Mouse (Mus musculus): ENCODE measurements around the gene Jazf1. TPM values are rescaled to one million over a fixed set of nuclear protein-coding genes. Genes with fewer than 3 reads are reported as not detected.

The Jazf1 gene
- polyA plus RNA-seq, 1 experiment from 2014 or later, result 3.0 TPM

DNA sequence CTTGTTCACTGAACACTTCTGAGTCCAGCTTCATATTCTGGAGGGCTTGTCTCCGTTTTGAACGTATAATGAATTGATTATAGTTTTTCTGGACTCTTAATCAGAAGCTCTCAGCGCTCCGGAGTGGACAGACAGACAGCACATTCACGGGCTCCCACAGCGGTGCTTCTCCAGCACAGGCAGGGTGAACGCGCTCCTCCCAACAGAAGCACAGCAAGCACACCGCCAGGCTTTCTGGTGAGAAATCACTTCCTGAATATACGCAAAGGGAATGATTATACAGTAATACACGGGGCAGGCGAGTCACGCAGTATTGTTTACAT lies 174.0 kb downstream of the Jazf1 start:
- no peaks in the 10 kb centered on the region; the same call in 1 of the 2 replicates for H3K4me1 ChIP-seq (ENCODE audit: control insufficient read depth, low read depth, low read length)
- H3K9me3 ChIP-seq (replicated peaks; ENCODE audit: control insufficient read depth, low read length), result no peaks in the 10 kb centered on the region
- no peak overlapping the region for H3K9ac ChIP-seq (ENCODE audit: low read depth, low read length)
- no peaks in the 10 kb centered on the region for H3K27me3 ChIP-seq (ENCODE audit: control insufficient read depth, insufficient read depth, low read depth, low read length)
- WGBS (ENCODE audit: insufficient replicate concordance), result 71% methylated on average over 13 of the region's 13 CpGs
- H3K36me3 ChIP-seq (ENCODE audit: control insufficient read depth, insufficient read depth), result no peaks in the 10 kb centered on the region
- H3K4me3 ChIP-seq (ENCODE audit: low read depth, low read length), result no peak overlapping the region
- no peak overlapping the region for H3K4me2 ChIP-seq (ENCODE audit: low read depth, low read length)
- H3K27ac ChIP-seq (ENCODE audit: low read length), result no peak overlapping the region
- ATAC-seq (ENCODE audit: low read depth), result no peak

DNA sequence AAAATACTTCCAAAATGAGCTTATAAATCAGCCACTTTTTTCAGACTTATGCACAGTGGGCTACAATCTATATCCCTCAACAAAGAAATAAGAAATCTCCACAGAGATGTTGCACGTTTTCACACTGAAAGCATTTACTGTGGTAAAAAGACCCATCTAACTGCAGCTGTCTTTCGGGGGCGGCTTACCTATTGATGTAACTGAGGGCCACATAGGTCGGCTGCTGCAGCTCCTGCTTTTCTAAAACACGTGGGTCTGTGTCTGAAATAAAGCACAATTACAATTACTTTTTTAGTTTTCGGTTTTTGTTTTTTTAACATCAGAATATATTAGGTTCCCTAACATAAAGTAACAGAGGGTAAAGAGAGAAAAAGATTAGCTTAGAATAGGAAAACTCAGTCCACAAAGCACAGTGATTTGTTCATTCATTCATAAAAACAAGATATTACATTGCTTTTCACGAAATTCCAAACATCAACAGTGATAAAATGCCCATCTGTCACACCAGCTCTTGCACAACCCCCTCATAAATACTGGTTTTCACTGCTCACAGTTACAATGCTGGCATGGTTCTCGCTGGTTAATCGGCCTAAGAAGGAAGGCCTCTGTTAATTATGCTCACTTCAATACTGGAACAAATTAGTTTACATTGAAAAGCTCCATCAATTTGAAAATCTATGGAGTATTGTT lies 174.5 kb downstream of the Jazf1 start:
- Histone ChIP-seq H3K36me3 (ENCODE audit: control insufficient read depth, insufficient read depth) (no peaks in the 10 kb centered on the region), H3K4me1 (ENCODE audit: control insufficient read depth, low read depth, low read length) (no peaks in the 10 kb centered on the region; the same call in 1 of the 2 replicates), H3K4me2 (ENCODE audit: low read depth, low read length) (no peak overlapping the region), H3K27me3 (ENCODE audit: control insufficient read depth, insufficient read depth, low read depth, low read length) (no peaks in the 10 kb centered on the region), H3K9ac (ENCODE audit: low read depth, low read length) (no peak overlapping the region), H3K27ac (ENCODE audit: low read length) (no peak overlapping the region), H3K4me3 (ENCODE audit: low read depth, low read length) (no peak overlapping the region), H3K9me3 (replicated peaks; ENCODE audit: control insufficient read depth, low read length) (no peaks in the 10 kb centered on the region)
- no peak for ATAC-seq (ENCODE audit: low read depth)
- 57% methylated on average over 9 of the region's 9 CpGs for WGBS (ENCODE audit: insufficient replicate concordance)

DNA sequence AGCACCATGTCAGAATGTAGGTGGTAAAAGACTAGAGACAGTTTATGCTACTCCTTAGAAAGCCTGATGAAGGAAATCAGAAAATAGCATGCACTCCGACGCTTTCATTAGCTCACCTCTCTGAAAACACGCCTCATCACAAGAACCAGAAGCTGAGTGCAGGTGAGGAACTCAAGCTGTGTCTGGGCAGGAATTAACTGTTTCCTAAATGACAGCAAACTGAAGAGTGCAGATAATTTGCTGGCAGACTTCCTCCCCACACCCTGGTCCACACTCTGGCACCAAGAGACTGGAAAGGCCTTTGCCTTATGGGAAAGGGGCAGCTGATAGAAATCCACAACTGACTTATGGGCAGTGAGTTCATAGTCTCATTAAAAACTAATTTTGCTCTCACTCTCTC lies 175.5 kb downstream of the Jazf1 start:
- Histone ChIP-seq H3K9me3 (replicated peaks; ENCODE audit: control insufficient read depth, low read length) (no peaks in the 10 kb centered on the region), H3K27ac (ENCODE audit: low read length) (no peak overlapping the region), H3K4me1 (ENCODE audit: control insufficient read depth, low read depth, low read length) (no peaks in the 10 kb centered on the region), H3K27me3 (ENCODE audit: control insufficient read depth, insufficient read depth, low read depth, low read length) (no peaks in the 10 kb centered on the region), H3K36me3 (ENCODE audit: control insufficient read depth, insufficient read depth) (no peaks in the 10 kb centered on the region), H3K4me2 (ENCODE audit: low read depth, low read length) (no peak overlapping the region), H3K9ac (ENCODE audit: low read depth, low read length) (no peak overlapping the region), H3K4me3 (ENCODE audit: low read depth, low read length) (no peak overlapping the region)
- ATAC-seq (ENCODE audit: low read depth), result no peak
- WGBS (ENCODE audit: insufficient replicate concordance), result 57% methylated on average over 3 of the region's 3 CpGs

DNA sequence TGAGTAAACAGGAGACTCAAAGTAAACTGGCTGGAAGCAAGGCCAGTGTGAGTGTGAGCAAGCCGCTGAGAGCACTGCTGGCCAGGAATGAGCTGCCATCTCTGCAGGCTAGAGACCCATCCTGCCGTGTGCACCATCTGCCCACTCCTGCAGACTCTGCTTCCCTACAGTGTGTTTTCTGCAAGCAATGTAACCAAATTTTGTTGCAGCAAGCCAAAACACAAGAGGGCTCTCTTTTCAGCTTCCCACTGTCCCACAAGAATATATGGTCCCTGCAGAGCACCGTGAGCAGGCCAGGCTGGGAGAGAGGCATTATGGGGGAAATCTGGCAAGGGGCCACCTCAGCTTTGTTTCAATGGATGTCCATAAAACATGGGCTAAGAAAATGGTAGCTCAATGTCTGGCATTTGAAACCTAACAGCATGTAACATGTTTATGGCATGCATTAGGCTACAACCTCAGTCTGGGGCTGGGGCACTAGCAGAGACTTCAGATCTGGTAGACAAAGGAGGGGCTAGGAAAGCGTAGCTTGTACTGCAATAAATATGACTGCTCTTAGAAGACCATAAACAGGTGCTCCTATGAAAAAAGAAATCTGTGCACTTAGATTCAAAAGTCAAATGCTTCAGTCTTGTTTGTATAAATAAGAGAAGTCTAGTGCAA lies 180.8 kb downstream of the Jazf1 start:
- 57% methylated on average over 4 of the region's 4 CpGs for WGBS (ENCODE audit: insufficient replicate concordance)
- Histone ChIP-seq H3K36me3 (ENCODE audit: control insufficient read depth, insufficient read depth) (no peaks in the 10 kb centered on the region), H3K4me1 (ENCODE audit: control insufficient read depth, low read depth, low read length) (no peaks in the 10 kb centered on the region), H3K27me3 (ENCODE audit: control insufficient read depth, insufficient read depth, low read depth, low read length) (no peaks in the 10 kb centered on the region), H3K4me2 (ENCODE audit: low read depth, low read length) (no peak overlapping the region), H3K4me3 (ENCODE audit: low read depth, low read length) (no peak overlapping the region), H3K27ac (ENCODE audit: low read length) (no peak overlapping the region), H3K9me3 (replicated peaks; ENCODE audit: control insufficient read depth, low read length) (no peaks in the 10 kb centered on the region), H3K9ac (ENCODE audit: low read depth, low read length) (no peak overlapping the region)
- no peak for ATAC-seq (ENCODE audit: low read depth)

DNA sequence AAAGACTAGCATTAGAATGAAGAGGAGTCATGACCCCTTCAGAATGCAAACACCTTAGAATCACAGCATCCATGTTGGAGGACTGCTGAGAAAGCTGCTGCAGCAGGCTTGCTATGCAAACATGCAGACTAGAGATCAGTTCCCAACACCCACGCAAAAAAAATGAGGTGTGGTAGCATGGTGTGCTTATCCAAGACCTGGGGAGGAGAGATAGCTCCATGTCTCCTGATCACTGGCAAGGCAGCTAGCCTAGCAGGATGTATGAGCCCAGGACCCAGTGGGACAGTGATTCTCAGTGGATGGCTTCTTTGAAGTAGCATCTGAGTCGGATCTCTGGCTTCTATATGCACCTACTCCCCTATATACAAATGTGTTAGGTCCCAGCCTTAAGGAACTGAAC lies 184.7 kb downstream of the Jazf1 start:
- Histone ChIP-seq H3K4me1 (ENCODE audit: control insufficient read depth, low read depth, low read length) (no peaks in the 10 kb centered on the region), H3K4me3 (ENCODE audit: low read depth, low read length) (no peak overlapping the region), H3K9me3 (replicated peaks; ENCODE audit: control insufficient read depth, low read length) (no peaks in the 10 kb centered on the region), H3K9ac (ENCODE audit: low read depth, low read length) (no peak overlapping the region), H3K27me3 (ENCODE audit: control insufficient read depth, insufficient read depth, low read depth, low read length) (no peaks in the 10 kb centered on the region), H3K36me3 (ENCODE audit: control insufficient read depth, insufficient read depth) (no peaks in the 10 kb centered on the region), H3K27ac (ENCODE audit: low read length) (no peak overlapping the region), H3K4me2 (ENCODE audit: low read depth, low read length) (no peak overlapping the region)
- peak; percentile 37; the same call in 1 of the 2 replicates for ATAC-seq (ENCODE audit: low read depth)
- 39% methylated on average over 2 of the region's 2 CpGs for WGBS (ENCODE audit: insufficient replicate concordance)

DNA sequence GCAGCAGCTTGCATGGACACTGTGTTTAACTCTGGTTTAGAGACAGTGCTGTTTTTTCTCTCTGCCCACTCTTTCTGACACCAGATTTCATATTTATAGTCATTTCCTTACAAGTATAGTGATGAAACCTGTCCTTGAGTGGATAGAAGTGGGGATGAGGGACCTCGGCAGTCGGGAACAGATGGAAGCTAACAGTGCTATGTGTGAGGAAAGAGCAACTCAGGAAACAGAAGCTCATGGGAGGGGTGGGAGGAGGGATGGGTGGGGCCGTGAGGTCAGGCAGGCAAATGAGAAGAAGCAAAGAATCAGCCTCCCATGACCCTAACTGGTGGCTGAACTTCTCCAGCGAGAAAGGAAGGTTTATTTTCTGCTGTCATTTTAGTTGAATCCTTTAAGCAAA lies 191.3 kb downstream of the Jazf1 start:
- no peaks in the 10 kb centered on the region for H3K36me3 ChIP-seq (ENCODE audit: control insufficient read depth, insufficient read depth)
- ATAC-seq (ENCODE audit: low read depth), result no peak
- H3K9me3 ChIP-seq (replicated peaks; ENCODE audit: control insufficient read depth, low read length), result no peaks in the 10 kb centered on the region
- H3K9ac ChIP-seq (ENCODE audit: low read depth, low read length), result no peak overlapping the region
- WGBS (ENCODE audit: insufficient replicate concordance), result 16% methylated on average over 4 of the region's 4 CpGs
- no peak overlapping the region for H3K4me3 ChIP-seq (ENCODE audit: low read depth, low read length)
- no peaks in the 10 kb centered on the region for H3K4me1 ChIP-seq (ENCODE audit: control insufficient read depth, low read depth, low read length)
- H3K27me3 ChIP-seq (ENCODE audit: control insufficient read depth, insufficient read depth, low read depth, low read length), result no peaks in the 10 kb centered on the region
- H3K27ac ChIP-seq (ENCODE audit: low read length), result no peak overlapping the region
- no peak overlapping the region for H3K4me2 ChIP-seq (ENCODE audit: low read depth, low read length)

DNA sequence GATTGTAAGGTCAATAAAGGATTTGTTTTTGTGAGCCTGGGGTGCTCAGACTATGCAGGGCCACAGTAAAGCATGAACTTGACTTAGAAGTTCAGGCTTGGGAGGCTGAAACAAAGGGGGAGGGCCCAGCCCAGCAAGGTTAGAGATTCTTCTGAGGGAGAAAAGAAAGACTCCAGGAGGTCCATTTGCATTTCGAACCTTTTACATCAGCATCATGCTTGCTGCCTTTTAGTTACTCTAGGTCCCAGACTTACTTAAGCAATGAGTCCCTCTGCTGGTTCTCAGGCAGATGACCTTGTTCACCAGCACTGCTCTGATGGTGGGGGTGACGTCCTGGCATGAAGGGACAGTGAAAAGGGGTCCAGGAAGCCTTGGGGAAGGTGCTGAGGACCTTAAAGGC lies 197.1 kb downstream of the Jazf1 start:
- no peak overlapping the region for H3K4me2 ChIP-seq (ENCODE audit: low read depth, low read length)
- ATAC-seq (ENCODE audit: low read depth), result no peak
- no peak overlapping the region for H3K27ac ChIP-seq (ENCODE audit: low read length)
- H3K36me3 ChIP-seq (ENCODE audit: control insufficient read depth, insufficient read depth), result no peaks in the 10 kb centered on the region
- H3K27me3 ChIP-seq (ENCODE audit: control insufficient read depth, insufficient read depth, low read depth, low read length), result no peaks in the 10 kb centered on the region
- H3K9me3 ChIP-seq (replicated peaks; ENCODE audit: control insufficient read depth, low read length), result no peaks in the 10 kb centered on the region
- WGBS (ENCODE audit: insufficient replicate concordance), result 34% methylated on average over 2 of the region's 2 CpGs
- H3K4me1 ChIP-seq (ENCODE audit: control insufficient read depth, low read depth, low read length), result no peaks in the 10 kb centered on the region
- H3K4me3 ChIP-seq (ENCODE audit: low read depth, low read length), result no peak overlapping the region
- H3K9ac ChIP-seq (ENCODE audit: low read depth, low read length), result no peak overlapping the region

DNA sequence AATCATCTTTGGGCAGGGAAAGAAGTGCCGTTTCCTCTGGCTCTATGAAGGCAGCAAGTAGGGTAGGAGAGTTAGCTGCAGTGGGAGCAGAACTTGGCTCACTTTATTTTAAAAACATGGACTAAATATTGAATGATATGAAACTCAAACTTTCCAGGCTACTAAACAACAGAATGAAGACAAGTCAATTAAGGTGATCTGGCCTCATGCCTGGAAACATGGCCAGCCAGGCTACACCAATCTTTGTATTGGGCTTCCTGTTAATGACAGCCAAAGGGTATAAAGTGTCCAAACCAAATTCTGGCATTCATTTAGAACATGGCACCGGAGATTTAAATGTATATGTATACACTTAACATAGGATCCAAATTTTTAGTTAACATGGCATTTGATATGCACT lies 199.2 kb downstream of the Jazf1 start:
- no peaks in the 10 kb centered on the region for H3K9me3 ChIP-seq (replicated peaks; ENCODE audit: control insufficient read depth, low read length)
- H3K4me2 ChIP-seq (ENCODE audit: low read depth, low read length), result no peak overlapping the region
- no peaks in the 10 kb centered on the region for H3K36me3 ChIP-seq (ENCODE audit: control insufficient read depth, insufficient read depth)
- no peak overlapping the region for H3K4me3 ChIP-seq (ENCODE audit: low read depth, low read length)
- no peaks in the 10 kb centered on the region for H3K4me1 ChIP-seq (ENCODE audit: control insufficient read depth, low read depth, low read length)
- H3K9ac ChIP-seq (ENCODE audit: low read depth, low read length), result no peak overlapping the region
- no peaks in the 10 kb centered on the region for H3K27me3 ChIP-seq (ENCODE audit: control insufficient read depth, insufficient read depth, low read depth, low read length)
- no peak overlapping the region for H3K27ac ChIP-seq (ENCODE audit: low read length)
- no peak for ATAC-seq (ENCODE audit: low read depth)
- 50% methylated on average over 2 of the region's 2 CpGs for WGBS (ENCODE audit: insufficient replicate concordance)

DNA sequence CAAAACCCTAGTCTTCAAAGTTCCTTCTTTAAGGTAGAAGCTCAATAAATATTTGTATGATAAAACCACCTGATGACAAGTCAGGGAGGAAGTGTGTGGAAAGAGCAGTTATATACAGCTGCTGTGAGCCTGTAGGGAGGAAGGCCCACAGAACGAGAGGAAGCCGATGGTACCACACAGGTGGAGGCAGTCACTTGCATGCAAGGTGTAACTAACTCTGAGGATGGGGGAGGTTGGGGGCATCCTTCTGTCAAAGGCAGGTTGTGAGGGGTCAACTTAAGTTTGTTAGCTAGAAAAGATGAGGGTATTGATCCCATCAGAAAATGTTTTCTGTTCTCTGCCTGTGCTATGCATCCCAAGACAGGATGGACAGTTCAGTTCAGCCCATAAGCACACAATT lies 200.1 kb downstream of the Jazf1 start:
- Histone ChIP-seq H3K27me3 (ENCODE audit: control insufficient read depth, insufficient read depth, low read depth, low read length) (no peaks in the 10 kb centered on the region), H3K9me3 (replicated peaks; ENCODE audit: control insufficient read depth, low read length) (no peaks in the 10 kb centered on the region), H3K9ac (ENCODE audit: low read depth, low read length) (no peak overlapping the region), H3K36me3 (ENCODE audit: control insufficient read depth, insufficient read depth) (no peaks in the 10 kb centered on the region), H3K4me1 (ENCODE audit: control insufficient read depth, low read depth, low read length) (no peaks in the 10 kb centered on the region), H3K27ac (ENCODE audit: low read length) (no peak overlapping the region), H3K4me2 (ENCODE audit: low read depth, low read length) (no peak overlapping the region), H3K4me3 (ENCODE audit: low read depth, low read length) (no peak overlapping the region)
- WGBS (ENCODE audit: insufficient replicate concordance), result 63% methylated on average over 2 of the region's 2 CpGs
- no peak for ATAC-seq (ENCODE audit: low read depth)

Data from liver, embryonic 16.5 days (tissue).